Mouse (Mus musculus) embryo, embryonic 10.5 days (tissue): ENCODE results near the gene Cmtm2b.

Experiments
- DNase-seq: peaks from one replicate; pipeline ENCODE4 v3.0.0-alpha.2; 2015; ENCODE audit warnings: low spot score

Cmtm2b gene

DNA sequence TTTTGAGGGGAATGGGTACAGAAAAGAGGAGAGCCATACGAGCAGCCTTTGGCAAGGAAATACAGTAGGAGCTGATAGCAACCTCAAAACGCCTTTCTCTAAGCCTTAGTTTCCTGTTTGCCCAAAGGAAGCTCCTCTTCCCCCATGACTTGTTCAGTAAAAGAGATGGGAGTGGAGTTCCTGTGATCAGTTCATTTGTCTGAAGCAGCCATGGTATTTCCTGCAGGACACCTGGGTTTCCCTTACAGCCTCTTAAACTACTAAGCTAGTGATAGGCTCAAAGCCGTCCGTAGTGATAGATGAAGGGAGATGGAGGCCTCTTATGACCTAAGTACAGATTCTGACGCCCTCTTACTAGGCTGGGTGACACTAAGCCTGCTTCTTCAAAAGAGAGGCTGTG, 20.4 kb downstream of the Cmtm2b start:
- no peak for DNase-seq

GRCm38 (mm10) chr8:104343957-104344356, 21.9 kb downstream of the Cmtm2b start:
- DNase-seq = peak; percentile 92

DNA sequence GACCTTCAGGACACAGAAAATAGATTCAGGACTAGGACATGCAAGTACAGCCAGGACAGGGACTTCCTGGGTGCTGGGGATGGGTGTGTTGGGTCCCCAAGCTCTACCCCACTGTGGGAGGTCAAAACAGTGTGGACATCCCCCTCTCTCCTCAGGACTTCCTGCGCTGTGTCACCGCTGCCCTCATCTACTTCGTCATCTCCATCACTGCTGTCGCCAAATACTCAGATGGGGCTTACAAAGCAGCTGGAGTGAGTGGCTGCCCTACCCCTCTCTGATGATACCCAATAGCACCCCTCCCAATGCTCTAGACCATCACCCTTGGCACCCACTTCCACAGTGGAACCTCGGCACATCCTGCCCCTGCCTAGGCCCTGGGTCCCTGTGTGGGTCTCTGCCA, 22.6 kb downstream of the Cmtm2b start:
- no peak for DNase-seq

GRCm38 (mm10) chr8:104346706-104347105, 24.7 kb downstream of the Cmtm2b start:
- no peak for DNase-seq

DNA sequence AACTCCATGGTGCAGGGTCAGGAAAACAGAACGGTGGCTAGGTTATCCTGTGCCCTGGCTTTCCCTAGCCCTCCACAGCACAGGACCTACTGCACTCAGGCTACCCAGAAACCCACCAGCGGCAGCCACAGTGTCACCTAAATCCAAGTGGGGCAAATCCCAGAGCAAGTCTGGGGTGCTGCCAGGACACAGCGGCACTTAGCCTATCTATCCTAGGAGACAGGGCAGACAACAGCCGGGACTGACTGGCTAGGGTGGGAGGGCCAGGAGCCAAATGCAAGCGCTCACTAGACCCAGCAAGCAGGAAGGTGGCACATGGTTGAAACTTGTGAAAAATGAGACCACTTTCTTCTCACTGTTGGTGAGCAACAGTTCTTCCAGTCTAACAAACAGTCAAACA, 26.9 kb downstream of the Cmtm2b start:
- DNase-seq = no peak

- DNase-seq = no peak
Observed at GRCm38 (mm10) chr8:104350047-104350446, 28.0 kb downstream of the Cmtm2b start.

DNA sequence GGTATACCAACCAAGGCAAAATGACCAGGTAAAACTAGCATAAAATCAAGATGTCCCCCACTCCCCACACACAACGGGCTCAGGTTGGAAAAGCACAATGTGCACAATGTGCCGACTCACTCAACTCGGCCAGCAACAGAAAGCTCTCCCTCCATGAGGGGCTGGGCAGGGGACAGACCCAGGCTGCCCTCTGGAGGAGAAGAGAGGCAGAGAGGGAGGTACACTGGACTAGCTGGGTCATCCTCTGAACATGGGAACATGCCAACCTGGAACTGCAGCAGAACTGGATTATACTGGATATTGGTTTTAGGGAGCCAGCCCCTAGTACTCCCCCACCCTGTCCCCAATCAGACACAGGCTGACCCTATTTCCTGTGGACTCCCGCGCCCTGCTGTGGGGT, 31.2 kb downstream of the Cmtm2b start:
- peak; percentile 23 for DNase-seq

- DNase-seq = no peak
Observed at GRCm38 (mm10) chr8:104354504-104354903, 32.5 kb downstream of the Cmtm2b start.

DNA sequence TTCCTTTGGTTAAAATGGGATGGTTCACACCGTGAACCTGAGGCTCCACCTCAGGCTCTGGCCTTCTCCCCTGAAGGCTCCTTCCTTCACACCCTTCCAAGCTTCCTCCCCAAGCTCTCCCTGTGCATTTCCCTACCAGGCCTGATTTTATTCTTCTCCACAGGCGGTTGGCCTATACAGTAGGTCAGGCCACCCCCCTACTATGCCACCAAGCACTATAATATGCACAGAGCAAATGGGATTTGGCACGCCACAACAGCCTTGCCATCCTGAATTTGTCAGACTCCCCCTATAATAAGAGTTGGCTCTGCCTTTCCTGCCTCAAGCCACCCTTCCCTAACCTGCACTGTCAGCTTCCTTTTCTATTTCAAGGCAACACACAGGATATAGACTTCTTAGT, 36.6 kb downstream of the Cmtm2b start:
- no peak for DNase-seq

GRCm38 (mm10) chr8:104359778-104360456, 37.9 kb downstream of the Cmtm2b start:
- DNase-seq = no peak

DNA sequence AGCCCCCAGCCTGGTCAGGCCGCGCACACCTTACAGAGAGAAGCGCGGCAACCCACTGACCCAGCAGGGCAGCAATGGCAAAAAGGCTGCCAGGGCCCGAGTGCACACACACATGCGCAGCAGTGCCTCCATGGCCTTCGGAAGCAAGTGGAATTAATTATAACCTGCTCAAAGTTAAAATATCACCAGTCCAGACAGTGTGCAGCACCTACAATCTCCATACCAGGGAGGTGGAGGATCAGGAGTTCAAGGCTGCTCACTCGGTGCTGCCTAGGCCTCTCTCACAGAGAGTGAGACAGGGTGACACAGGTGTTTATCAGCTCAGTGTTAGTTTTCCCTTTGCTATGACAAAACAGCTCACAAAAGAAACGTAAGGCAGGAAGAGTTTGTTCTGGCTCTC, 43.7 kb downstream of the Cmtm2b start:
- DNase-seq = no peak

- no peak for DNase-seq
Observed at GRCm38 (mm10) chr8:104367398-104367797, 45.4 kb downstream of the Cmtm2b start.

DNA sequence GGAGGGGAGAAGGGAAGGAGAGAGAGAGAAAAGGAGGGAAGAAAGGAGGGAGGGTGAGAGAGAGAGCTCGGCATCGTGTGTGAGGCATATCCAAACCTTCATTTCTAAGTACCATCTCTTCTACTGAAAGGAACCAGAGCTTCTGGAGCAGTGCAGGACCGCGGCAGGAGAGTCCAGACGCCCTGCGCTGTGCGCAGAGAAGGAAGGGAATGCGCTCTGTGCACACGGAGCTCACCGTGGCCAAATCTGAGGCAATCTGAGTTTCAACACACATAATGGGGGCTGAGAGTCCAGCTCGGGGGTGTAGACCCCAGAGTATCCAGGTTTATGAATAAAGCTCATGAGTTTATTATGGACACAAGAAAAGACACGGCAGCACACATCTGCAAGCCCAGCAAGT, 47.6 kb downstream of the Cmtm2b start:
- no peak for DNase-seq

- DNase-seq = no peak
Observed at GRCm38 (mm10) chr8:104370071-104370470, 48.0 kb downstream of the Cmtm2b start.

GRCm38 (mm10) chr8:104371121-104371520, 49.1 kb downstream of the Cmtm2b start:
- DNase-seq = no peak

DNA sequence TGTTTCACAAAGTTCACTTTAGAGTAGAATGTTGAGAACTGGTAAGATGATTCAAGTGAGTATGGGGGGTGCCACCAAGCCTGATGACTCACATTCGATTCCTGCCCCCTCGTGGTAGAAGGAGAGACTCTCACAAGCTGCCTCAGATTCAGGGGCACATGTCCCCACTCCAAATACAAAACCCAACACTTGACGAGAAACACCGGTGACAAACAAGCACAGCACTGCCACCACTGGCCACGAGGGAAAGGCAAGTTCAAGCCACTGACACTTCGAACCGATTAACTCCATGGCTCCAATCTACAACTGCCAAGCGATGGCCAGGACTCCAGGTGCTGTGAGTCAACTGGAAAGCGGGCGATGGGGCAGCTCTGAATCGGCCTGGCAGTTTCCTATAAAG, 51.7 kb downstream of the Cmtm2b start:
- DNase-seq = no peak

DNA sequence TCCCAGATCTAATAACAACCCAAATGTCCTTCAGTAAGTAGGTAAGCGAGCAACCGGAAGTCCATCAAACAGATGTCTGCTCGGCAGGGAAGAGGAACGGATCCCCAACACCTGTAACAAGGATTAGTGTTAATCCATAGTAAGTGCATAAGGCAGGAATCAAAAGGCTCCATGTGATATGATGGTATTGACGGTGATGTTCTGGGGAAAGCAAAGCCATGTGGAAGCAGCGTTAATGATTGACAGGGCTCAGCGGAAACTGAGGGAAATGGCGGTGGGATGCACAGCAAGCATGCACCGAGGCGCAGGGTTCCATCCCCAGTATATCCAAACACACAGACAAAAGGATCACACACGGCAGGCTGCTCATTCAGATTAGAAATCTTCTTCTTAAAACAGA, 52.2 kb downstream of the Cmtm2b start:
- DNase-seq = no peak

DNA sequence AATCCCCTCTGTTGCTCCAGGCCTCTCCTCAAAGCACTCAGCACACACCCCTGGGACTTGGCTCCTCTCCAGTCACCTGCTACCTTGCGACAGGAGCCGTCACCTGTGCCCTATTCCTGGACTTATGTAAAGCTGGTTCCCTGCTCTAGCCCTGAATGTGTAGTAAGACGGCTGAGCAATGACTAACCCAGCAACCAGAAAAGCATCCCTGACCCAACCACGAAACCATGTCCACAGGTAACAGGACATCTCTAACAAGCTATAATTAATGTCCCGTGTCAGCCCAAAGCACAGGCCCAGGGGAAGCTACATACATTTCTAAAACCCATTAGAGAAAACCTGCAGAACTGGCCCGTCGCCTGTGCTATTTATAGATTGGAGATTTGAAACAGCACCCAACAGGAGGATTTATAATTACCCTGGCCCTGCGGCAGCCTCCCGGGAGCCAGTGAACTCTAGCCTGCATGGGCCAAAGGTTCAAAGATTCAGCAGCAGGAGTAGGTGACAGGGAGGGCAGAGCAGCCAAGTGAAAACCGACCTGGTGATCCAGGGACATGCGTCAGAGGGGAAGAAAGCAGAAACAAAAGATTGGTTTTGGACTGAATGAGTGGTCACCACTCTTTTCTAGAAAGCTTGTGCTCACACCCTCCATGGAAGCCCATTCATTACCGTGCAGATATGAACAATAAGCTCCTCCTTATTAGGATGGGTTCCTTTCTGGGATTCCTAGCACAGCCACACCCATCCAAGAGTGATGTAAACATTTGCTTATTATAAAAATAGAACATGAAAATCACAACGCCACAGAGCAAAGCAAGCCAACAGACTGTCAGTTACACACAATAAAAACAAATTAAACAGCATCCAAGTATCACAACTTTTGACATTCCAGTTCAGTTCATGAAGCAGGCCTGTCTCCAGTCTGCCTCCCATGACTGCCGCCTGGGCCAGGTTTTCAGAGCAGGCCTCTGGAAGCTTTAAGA, 53.1 kb downstream of the Cmtm2b start:
- no peak for DNase-seq

DNA sequence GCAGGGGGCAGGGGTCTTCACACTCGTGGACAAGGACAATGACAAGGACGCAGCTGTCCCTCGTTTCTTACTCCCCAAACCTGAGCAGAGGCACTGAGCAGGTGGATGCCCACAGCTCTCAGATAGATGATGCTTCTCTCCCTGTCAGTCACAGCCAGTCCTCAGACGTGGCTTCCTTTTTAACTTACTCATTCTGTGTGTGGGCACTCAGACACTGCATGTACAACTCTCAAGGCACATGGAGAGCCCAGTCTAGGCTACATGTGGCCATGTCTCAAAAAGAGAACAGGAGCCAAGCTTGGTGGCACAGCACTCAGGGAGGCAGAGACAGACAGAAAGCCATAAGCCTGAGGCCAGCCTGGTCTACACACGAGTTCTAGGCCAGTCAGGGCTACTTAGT, 53.9 kb downstream of the Cmtm2b start:
- DNase-seq = no peak

DNA sequence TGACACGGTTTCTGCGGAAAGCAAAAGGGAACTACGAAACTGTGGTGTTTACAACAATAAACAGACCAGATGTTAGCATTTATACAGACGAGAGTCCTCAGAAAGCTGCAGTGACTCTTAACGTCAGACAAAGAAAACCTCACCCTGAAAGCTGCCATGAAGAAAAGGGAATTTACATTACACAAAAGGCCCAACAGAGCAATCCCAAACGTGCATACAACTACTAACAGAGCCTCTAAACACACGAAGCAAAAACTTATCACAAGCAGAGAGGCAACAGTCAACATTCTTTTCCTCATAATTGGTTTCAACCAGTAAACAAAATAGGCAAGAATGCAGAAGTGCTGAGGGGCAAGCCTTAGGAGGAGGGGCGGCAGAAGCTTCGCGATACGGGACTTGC, 54.6 kb downstream of the Cmtm2b start:
- no peak for DNase-seq

- DNase-seq = peak; percentile 77
Observed at GRCm38 (mm10) chr8:104379301-104379836, 57.3 kb downstream of the Cmtm2b start.

GRCm38 (mm10) chr8:104380269-104380668, 58.2 kb downstream of the Cmtm2b start:
- DNase-seq = no peak
